Mouse (Mus musculus) CH12.LX (cell line): ENCODE results near the gene Rabep1. TPM values are rescaled to one million over a fixed set of nuclear protein-coding genes. Genes with fewer than 3 reads are reported as not detected.

Experiments
- DNase-seq: peaks from one replicate; pipeline ENCODE4 v3.0.0-alpha.2; 2013; ENCODE audit errors: extremely low read depth
- H3K27ac ChIP-seq: 2 replicates; pipeline ENCODE4 v1.5.1; 2012; ENCODE audit warnings: low read depth, mild to moderate bottlenecking, control low read depth, moderate library complexity; ENCODE audit not compliant: insufficient read depth
- H3K27me3 ChIP-seq: replicated peaks from 2 replicates; pipeline ENCODE3; 2012; ENCODE audit warnings: inconsistent platforms
- H3K36me3 ChIP-seq, 2 experiments: replicated peaks in 1 of 2; 2 replicates each; pipeline versions ENCODE3 to v1.6.1; 2012; ENCODE audit warnings: inconsistent platforms in 1 of 2, low read length in 1 of 2, mild to moderate bottlenecking in 1 of 2, mixed read lengths in 1 of 2, moderate library complexity in 1 of 2; ENCODE audit not compliant: control insufficient read depth in 1 of 2, insufficient read depth in 1 of 2
- H3K4me1 ChIP-seq, 2 experiments: 2 replicates each; pipeline ENCODE4 v1.6.1; 2012; ENCODE audit warnings: inconsistent platforms in 1 of 2, moderate library complexity in 1 of 2; ENCODE audit not compliant: insufficient read depth in 2 of 2, control insufficient read depth in 1 of 2
- H3K4me2 ChIP-seq: 2 replicates; pipeline ENCODE4 v1.6.1; 2012; ENCODE audit warnings: low read depth, mild to moderate bottlenecking, control low read depth; ENCODE audit not compliant: poor library complexity, insufficient read depth, severe bottlenecking
- H3K4me3 ChIP-seq, 3 experiments: fragments of 150-350 bp in 1 of 3; sonication (generic) in 1 of 3; replicated peaks in 1 of 3; 2 replicates each; pipeline versions ENCODE3 to v1.5.1; 2011 to 2012; ENCODE audit warnings: low read depth in 2 of 3, low read length in 2 of 3, mild to moderate bottlenecking in 2 of 3, moderate library complexity in 2 of 3, control low read depth in 1 of 3, improper control_type of control experiment in 1 of 3, inconsistent platforms in 1 of 3, mixed read lengths in 1 of 3; ENCODE audit not compliant: poor library complexity in 1 of 3
- H3K79me2 ChIP-seq: replicated peaks from 2 replicates; pipeline ENCODE4 v1.6.1; 2012; ENCODE audit warnings: mild to moderate bottlenecking, moderate library complexity; ENCODE audit not compliant: control insufficient read depth, poor library complexity, insufficient read depth, severe bottlenecking; ENCODE audit errors: extremely low read depth
- H3K9ac ChIP-seq: 2 replicates; pipeline ENCODE4 v1.6.1; 2012; ENCODE audit warnings: low read depth, mild to moderate bottlenecking, control low read depth, moderate library complexity; ENCODE audit not compliant: insufficient read depth
- H3K9me3 ChIP-seq: replicated peaks from 2 replicates; pipeline ENCODE3; 2012; ENCODE audit warnings: low read length, inconsistent platforms, mixed read lengths
- CHD2 ChIP-seq: IDR thresholded peaks from 2 replicates; pipeline ENCODE4 v1.6.1; 2011; ENCODE audit warnings: low read length, improper control_type of control experiment
- CTCF ChIP-seq, 2 experiments: IDR thresholded peaks in 1 of 2; conservative IDR thresholded peaks in 1 of 2; 2 replicates each; pipeline ENCODE4 v1.5.1; 2011 to 2012; ENCODE audit warnings: low read depth in 2 of 2, low read length in 2 of 2, improper control_type of control experiment in 1 of 2, inconsistent platforms in 1 of 2, mild to moderate bottlenecking in 1 of 2, moderate library complexity in 1 of 2
- E2F4 ChIP-seq: IDR thresholded peaks from 2 replicates; pipeline ENCODE4 v1.6.1; 2011; ENCODE audit warnings: low read depth, low read length, improper control_type of control experiment; ENCODE audit not compliant: insufficient replicate concordance
- ELF1 ChIP-seq: IDR thresholded peaks from 2 replicates; pipeline ENCODE4 v1.6.1; 2014; ENCODE audit warnings: low read depth, mild to moderate bottlenecking, inconsistent platforms, low read length, improper control_type of control experiment
- JUND ChIP-seq: conservative IDR thresholded peaks from 2 replicates; pipeline ENCODE4 v1.6.1; 2011; ENCODE audit warnings: low read depth, low read length, improper control_type of control experiment
- MAFK ChIP-seq: IDR thresholded peaks from 2 replicates; pipeline ENCODE4 v1.6.1; 2011; ENCODE audit warnings: low read length, improper control_type of control experiment; ENCODE audit not compliant: insufficient replicate concordance
- MAX ChIP-seq: IDR thresholded peaks from 2 replicates; pipeline ENCODE4 v1.6.1; 2011; ENCODE audit warnings: low read length, improper control_type of control experiment
- MEF2A ChIP-seq: IDR thresholded peaks from 2 replicates; pipeline ENCODE4 v1.6.1; 2014; ENCODE audit warnings: low read depth, mild to moderate bottlenecking, inconsistent platforms, low read length, improper control_type of control experiment, borderline replicate concordance
- MXI1 ChIP-seq: IDR thresholded peaks from 2 replicates; pipeline ENCODE4 v1.6.1; 2011; ENCODE audit warnings: mild to moderate bottlenecking, low read depth, low read length, improper control_type of control experiment
- NRF1 ChIP-seq: IDR thresholded peaks from 2 replicates; pipeline ENCODE4 v1.6.1; 2014; ENCODE audit warnings: low read depth, mild to moderate bottlenecking, inconsistent platforms, low read length, improper control_type of control experiment, moderate library complexity
- POLR2A ChIP-seq: IDR thresholded peaks from 2 replicates; pipeline ENCODE4 v1.6.1; 2011; ENCODE audit warnings: low read depth, mild to moderate bottlenecking, improper control_type of control experiment, low read length
- POLR2AphosphoS2 ChIP-seq: IDR thresholded peaks from 2 replicates; pipeline ENCODE4 v1.6.1; 2011; ENCODE audit warnings: low read depth, low read length, improper control_type of control experiment
- RCOR1 ChIP-seq: conservative IDR thresholded peaks from 2 replicates; pipeline ENCODE4 v1.6.1; 2012; ENCODE audit warnings: low read depth, mild to moderate bottlenecking, inconsistent platforms, low read length, improper control_type of control experiment
- SIN3A ChIP-seq: IDR thresholded peaks from 2 replicates; pipeline ENCODE4 v1.6.1; 2012; ENCODE audit warnings: low read length, improper control_type of control experiment, inconsistent platforms
- SMC3 ChIP-seq: IDR thresholded peaks from 2 replicates; pipeline ENCODE4 v1.6.1; 2011; ENCODE audit warnings: low read depth, low read length, improper control_type of control experiment
- TBP ChIP-seq: conservative IDR thresholded peaks from 2 replicates; pipeline ENCODE4 v1.6.1; 2011; ENCODE audit warnings: low read depth, low read length, improper control_type of control experiment
- TCF12 ChIP-seq: IDR thresholded peaks from 2 replicates; pipeline ENCODE4 v1.6.1; 2014; ENCODE audit warnings: low read depth, mild to moderate bottlenecking, inconsistent platforms, low read length, improper control_type of control experiment
- UBTF ChIP-seq: IDR thresholded peaks from 2 replicates; pipeline ENCODE4 v1.6.1; 2012; ENCODE audit warnings: low read depth, mild to moderate bottlenecking, inconsistent platforms, low read length, improper control_type of control experiment, moderate library complexity
- ZNF384 ChIP-seq: IDR thresholded peaks from 2 replicates; pipeline ENCODE4 v1.6.1; 2012; ENCODE audit warnings: low read depth, low read length, improper control_type of control experiment, inconsistent platforms
- dilution Hi-C: fragments of 300-500 bp; cut with MboI; formaldehyde crosslinking; loops from 2 replicates; pipeline ENCODE4 v1.14.3; 2020; ENCODE audit warnings: low sequenced_read_pairs; ENCODE audit not compliant: extremely low pct_unique_long_range_greater_than_20kb, extremely low pct_ligation_motif_present
- in situ Hi-C: fragments of 300-500 bp; cut with MboI; formaldehyde crosslinking; loops from 3 replicates; pipeline ENCODE4 v1.14.3; 2019; ENCODE audit warnings: low sequenced_read_pairs, low pct_ligation_motif_present, low pct_unique_long_range_greater_than_20kb, mixed read lengths
- polyA plus RNA-seq: library from polyadenylated mRNA; unstranded; fragments of >175 nt; gene quantifications from 2 replicates; pipeline ENCODE4 v1.2.1, GENCODE M21; 2012; ENCODE audit warnings: low read depth; ENCODE audit not compliant: insufficient read length
- total RNA-seq, 2 experiments: library from RNA; depleted of rRNA; stranded (reverse); fragments of 300-350 nt in 1 of 2; fragments of >200 nt in 1 of 2; gene quantifications; 2 replicates each; pipeline ENCODE4 v1.2.3; 2012 to 2014

The Rabep1 gene
- total and polyA plus RNA-seq, 3 experiments = 22.3 to 28.3 (median 26.1) TPM

GRCm38 (mm10) chr11:70960786-70961554, 116.4 kb downstream of the Rabep1 start:
- Histone ChIP-seq H3K4me3 (no peak overlapping the region), H3K36me3 (peaks cover 72 to 95% of the 10 kb centered on the region in 2 experiments), H3K27ac (no peak overlapping the region), H3K79me2 (peaks cover 14% of the 10 kb centered on the region), H3K9me3 (no peaks in the 10 kb centered on the region), H3K4me1 (peaks cover 0 to 33% of the 10 kb centered on the region in 2 experiments; a peak in 2 of 4 replicates), H3K4me2 (no peak overlapping the region), H3K27me3 (no peaks in the 10 kb centered on the region), H3K9ac (no peak overlapping the region)
- no peak for TF ChIP-seq MEF2A
- TF ChIP-seq CTCF (conservative IDR thresholded peaks at IDR 0.05 in 1 of 2, IDR thresholded peaks at IDR 0.05 in 1 of 2; ENCODE audit: low read depth in 2 of 2, low read length in 2 of 2) = no peak
- TF ChIP-seq E2F4 = no peak
- no peak for TF ChIP-seq SIN3A
- TF ChIP-seq ELF1 = no peak
- no peak for TF ChIP-seq RCOR1
- TF ChIP-seq MXI1 = no peak
- no peak for TF ChIP-seq JUND
- TF ChIP-seq TCF12 = no peak
- TF ChIP-seq MAX = no peak
- no peak for TF ChIP-seq ZNF384
- no peak for TF ChIP-seq POLR2A
- TF ChIP-seq NRF1 = no peak
- TF ChIP-seq CHD2 = no peak
- TF ChIP-seq POLR2AphosphoS2 = no peak
- no peak for TF ChIP-seq SMC3
- no peak for TF ChIP-seq TBP
- TF ChIP-seq UBTF = no peak
- in situ Hi-C loops = no loop called here
- dilution Hi-C loops = no loop called here
- DNase-seq = no peak

- Histone ChIP-seq H3K4me1 (peaks cover 2 to 54% of the 10 kb centered on the region in 2 experiments; a peak in 3 of 4 replicates), H3K9ac (no peak overlapping the region), H3K36me3 (peaks cover 52 to 75% of the 10 kb centered on the region in 2 experiments), H3K79me2 (peaks cover 33% of the 10 kb centered on the region), H3K4me3 (no peak overlapping the region), H3K27me3 (no peaks in the 10 kb centered on the region), H3K27ac (no peak overlapping the region), H3K4me2 (no peak overlapping the region), H3K9me3 (no peaks in the 10 kb centered on the region)
- dilution Hi-C loops = no loop called here
- in situ Hi-C loops = no loop called here
- peak; percentile 37 for DNase-seq
- TF ChIP-seq SMC3 (no peak), MAFK (peak; percentile 28; the same call in 1 of the 2 replicates)
Measured at GRCm38 (mm10) chr11:70964222-70964907, 119.8 kb downstream of the Rabep1 start.
